Mouse (Mus musculus) inflammation-experienced regulatory T-cells, adult 6 months (primary cell): Measurements from ENCODE around the gene Macrod2. TPM values are rescaled to one million over a fixed set of nuclear protein-coding genes. Genes with fewer than 3 reads are reported as not detected.

Experiments
- ATAC-seq: one replicate; pipeline ENCODE4 v1.8.0; 2017
- polyA plus RNA-seq, 3 experiments: library from polyadenylated mRNA; unstranded; fragments of 100-300 nt; shearing (Covaris generic); gene quantifications; one replicate each; pipeline ENCODE4 v1.2.1; 2017

The Macrod2 gene
- polyA plus RNA-seq, 3 experiments from 2014 or later = not detected

DNA sequence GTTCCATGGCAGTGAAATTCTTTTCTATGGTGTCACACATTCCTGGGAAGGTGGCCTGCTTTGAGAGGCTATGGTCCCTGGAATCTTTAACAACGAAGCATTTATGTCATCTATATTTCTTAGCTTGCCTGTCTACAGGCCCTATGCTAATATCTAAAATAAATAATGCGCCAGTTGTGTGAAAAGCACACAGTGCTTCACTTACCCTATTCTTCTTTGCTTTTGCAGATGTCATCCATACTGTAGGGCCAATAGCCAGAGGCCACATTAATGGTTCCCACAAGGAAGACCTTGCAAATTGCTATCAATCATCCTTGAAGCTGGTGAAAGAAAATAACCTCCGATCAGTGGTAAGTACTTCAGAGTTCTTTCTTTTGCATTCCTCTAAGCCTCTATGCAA is 1119.9 kb downstream of the Macrod2 start:
- no peak for ATAC-seq

DNA sequence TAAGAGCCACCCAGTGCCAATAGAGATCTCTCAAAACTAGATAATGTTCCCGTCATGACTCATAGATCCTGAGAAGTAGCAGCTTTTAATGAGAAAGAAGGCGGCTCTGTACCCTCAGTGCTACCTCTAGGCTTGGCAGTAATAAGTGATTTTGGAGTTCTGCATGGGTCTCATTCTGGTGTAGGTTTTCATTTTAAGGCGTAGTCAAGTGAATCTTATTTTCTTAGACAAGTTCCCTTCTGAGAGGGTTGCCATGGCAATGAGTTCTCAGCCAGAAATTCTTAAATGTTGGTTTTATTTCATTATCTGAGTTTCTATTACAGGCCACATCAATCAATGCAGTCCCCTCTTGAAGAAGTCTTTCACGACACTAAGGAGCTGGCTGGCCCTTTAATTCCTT is 1127.0 kb downstream of the Macrod2 start:
- ATAC-seq = no peak

DNA sequence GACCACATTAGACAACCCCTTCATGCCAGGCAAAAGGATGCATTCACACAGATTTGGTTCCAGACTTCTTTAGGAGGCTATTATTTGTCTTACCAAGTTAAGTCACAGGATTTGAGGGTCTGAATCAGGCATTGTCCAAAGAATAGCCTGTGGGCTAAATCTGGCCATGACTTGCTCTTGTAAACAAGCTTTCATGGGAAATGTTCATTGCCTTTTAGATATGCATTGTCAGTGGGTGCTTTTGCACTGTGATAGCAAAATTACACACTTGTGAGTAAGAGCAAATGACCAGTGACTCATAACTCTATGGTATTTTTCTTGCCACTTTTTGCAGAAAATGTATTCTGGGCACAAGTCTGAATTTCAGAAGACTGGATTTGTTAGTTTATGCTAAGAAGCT is 1150.8 kb downstream of the Macrod2 start:
- no peak for ATAC-seq

DNA sequence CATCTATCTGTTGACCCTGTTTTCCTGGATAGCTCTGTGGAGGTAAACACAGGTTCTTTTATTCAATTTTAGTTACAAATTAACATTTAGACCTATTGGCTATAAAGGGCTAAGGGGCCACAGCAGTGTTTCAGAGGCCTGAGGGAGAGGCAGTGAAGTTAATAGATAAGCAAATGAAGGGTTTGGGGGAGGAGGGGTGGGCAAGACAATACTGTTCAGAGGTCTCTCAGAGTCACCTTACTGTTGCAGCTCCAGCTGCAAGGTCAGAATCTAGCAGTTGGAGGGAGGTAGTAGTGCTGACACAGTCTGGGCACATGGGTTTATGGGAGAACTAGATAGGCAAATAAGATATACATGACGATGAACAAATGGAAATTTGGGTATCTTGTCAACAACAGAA is 1156.6 kb downstream of the Macrod2 start:
- no peak for ATAC-seq

DNA sequence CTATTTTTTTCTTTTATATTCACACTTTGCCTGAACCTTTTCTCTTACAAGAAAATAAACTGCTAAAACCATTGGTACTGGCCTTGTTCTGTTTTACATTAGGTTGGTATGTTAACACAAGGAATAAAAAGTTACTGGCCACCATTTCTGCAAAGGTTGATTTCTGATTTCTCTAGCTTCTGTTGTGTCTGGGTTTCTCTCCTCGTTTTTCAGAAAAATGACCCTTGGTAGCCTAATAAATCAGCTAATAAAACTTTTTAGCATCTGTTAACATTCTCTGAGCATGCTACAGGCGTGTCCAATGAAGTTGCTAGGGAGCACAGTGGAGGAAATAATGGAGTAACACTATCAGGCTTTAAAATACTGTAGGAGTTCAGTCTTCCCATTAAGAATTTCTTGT is 1161.6 kb downstream of the Macrod2 start:
- ATAC-seq = no peak

DNA sequence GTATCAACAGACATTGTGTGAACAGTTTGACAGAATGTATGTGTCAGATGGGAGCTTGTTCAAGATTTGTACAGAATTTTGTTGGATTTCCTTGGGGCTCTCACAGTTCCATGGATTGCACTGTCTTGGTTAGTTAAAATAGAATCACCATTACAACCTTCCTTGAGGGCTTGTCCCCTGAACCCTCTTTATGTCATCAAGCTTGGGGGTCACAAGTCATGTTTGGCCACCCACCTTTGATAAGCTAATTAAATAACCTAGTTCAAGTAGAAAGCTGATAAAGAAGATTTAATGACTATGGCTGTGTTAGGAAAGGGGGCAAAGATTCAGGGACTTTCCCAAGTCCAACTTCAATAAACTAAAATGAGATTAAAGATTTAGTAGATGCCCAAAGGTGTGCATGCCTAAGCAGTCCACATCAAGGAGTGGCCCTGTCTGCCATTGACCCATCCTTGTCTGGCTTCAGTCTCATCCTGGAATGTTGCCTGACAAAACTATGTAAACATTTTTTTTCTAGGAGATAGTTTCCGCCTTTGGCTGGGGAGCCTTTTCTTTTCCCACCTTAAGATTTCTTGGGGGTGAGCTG is 1163.2 kb downstream of the Macrod2 start:
- no peak for ATAC-seq

DNA sequence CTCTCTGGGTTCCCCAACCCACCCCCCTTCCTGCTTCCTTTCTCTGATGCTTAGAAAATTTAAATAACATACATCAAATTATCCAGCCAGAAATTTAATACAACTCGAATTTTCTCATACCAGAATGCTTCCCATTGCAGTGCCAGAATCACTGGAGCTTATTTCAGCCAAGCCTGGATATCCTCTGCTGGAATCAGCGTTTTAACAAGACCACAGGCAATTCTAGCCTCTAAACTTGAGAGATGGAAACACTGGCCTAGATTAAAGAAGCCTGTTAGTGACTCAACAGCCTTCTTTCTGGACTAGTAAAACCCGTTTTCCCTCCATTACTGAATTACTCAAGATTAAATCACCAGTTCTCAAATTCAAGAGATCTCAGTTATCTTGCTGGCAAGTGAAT is 1170.9 kb downstream of the Macrod2 start:
- no peak for ATAC-seq

DNA sequence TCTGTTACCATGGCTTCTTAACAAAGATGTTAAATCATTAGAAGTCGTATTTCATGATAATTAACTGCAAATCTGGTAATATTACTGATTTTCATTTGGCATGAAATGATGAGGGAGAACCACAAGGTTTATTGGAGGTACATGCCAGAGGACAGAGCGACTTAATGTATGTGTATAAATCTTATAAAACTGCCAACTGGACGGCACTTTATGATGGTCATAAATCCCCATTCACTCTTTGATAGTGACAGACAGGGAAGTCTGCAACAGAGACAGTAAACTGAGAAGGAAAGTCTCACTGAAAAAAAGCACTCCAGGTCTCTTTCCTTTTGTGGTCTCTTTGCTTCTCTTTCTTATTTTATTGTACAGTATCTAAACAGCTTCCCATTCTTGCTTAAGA is 1176.3 kb downstream of the Macrod2 start:
- ATAC-seq = no peak

DNA sequence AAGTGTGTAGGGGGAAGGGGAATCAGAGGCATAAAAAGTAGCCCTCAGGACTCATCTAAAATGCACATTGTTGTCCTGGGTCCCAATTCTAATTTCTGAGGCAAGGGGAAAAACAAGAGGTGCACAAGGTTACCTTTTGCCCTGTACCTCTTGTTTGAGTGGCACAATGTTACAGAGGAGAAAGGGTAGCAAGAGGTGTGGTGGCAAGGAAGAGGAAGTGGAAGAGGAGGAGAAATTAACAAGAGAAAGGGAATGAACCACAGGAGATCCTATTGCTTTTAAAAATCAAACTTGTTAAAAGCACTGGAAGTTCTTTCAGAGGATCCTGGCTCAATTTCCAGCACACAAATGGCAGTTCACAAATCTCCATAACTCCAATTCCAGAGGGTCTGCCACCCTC is 1183.1 kb downstream of the Macrod2 start:
- ATAC-seq = no peak

DNA sequence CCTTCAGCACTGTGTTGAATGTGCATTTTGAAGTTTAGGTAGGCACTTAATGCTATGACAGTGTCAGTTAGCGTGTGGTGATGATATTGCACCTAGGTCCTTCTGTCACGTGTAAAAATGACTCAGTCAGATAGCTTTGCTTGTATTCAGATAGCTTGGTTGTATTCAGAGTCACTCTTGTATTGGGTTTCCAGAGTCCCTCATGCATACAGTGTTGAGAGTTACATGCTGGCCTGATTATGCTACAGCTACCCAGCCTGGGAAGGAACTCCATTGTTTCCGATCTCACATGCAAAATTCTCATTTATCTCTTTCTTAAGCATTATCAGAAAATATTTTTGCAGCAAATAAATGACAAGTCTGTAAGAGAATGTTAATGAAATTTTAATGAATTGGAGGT is 1187.3 kb downstream of the Macrod2 start:
- ATAC-seq = no peak

DNA sequence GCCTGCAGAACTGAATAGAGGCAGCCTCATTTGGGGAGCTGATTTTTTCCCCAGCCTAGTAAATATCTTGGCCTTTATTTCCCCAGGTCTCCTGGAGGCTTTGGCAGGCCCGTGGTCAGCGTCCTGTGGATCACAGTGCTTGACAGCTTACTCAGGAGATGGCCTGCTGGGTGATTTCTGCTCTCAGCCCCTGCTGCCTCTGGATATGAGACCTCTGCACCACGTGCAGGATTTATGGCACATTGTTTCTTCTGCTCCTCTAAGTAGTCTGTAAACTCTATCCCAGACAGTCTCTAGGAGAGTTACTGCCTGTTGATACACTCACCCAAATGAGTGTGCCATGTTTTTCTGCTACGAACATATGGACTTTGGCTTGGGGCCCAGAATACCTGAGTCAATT is 1187.8 kb downstream of the Macrod2 start:
- no peak for ATAC-seq

DNA sequence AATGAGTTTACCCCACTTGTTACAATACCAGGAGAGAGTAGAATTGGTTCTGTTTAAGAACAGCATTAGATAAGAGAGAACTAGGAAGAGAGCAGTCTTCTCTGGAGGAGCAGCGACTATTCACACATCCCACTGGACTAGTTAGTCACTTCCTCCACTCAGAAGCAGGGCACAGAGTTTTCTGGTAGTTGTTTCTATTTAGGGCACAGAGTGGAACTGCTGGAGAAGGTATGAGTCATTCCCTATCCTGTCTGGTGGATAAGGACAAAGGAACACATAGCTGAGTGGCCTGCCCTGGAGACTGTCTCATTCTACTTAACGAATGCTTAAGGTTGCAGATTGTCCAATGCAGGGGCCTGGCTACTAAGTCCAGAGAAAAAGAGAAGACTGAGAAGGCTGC is 1192.2 kb downstream of the Macrod2 start:
- ATAC-seq = no peak

DNA sequence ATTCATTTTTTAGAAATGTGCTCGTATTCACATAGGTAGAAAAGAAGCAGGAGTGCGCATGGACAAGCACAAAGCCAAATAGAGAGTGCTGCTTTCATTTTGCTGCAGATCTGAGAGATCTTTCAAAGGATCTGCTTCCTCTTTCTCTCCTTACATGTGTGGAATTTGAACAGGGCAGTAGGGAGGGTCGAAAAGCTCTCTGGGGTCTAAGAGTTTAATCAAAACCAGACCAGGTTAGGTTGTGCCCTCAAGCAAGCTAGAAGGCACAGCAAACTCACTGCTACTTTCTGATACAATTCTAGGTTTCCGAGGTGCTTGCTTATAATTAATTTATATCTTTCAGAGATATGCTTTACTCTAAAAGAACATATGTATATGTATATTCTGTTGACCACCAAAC is 1196.2 kb downstream of the Macrod2 start:
- no peak for ATAC-seq

DNA sequence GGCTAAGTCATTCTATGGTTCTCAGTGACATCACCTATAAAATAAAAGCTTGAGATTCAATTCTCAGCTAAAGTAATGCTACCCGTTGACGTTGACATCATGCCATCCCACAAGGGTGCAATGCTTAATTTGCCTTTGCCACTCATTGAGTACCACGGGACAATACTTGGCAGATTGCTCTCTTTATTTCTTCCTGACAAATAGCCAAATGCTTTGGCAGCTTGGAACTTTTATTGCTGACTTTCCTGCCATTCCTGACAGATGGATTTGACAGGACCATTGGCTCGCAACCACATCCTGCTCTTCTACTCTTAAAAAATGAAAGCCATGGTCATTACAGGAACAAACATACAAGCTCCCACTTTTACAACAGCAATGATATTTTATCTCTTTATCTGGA is 1199.7 kb downstream of the Macrod2 start:
- no peak for ATAC-seq

DNA sequence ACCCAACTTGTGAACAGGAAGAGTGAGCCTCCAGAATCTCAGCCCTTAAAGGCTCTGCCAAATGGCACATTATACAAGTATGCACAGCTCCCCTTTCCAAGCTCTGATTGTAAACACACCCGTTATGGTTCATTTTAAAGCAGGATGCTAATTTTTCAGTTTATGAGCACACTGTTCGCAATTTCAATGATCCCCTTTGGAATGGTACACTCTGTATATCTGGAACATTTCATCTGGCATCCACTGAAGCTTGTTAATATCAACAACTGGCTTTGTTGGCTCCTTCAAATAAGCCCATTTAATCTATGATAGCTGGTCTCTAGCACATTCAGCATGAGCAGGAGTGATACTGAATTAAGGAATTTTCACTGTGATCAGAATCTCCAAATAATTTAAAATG is 1222.6 kb downstream of the Macrod2 start:
- ATAC-seq = no peak

DNA sequence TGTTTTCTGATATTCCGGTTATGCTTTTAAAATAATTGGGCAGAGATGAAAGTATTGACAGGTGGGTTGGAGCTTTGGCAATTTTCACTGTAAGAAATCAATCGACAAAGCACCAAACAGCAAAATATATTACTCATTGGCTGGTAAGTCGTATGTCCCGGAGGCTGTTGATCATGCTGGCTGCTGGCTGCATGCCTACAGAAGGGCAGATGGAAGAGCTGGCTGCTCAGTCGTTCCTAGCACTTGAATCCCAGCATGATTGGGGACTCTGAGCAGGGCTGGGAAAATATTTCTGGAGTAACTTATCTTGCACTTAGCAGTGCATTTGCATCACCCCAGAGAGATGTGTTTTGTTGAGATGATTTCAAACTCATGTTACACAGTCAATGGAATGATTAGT is 1223.1 kb downstream of the Macrod2 start:
- ATAC-seq = no peak

DNA sequence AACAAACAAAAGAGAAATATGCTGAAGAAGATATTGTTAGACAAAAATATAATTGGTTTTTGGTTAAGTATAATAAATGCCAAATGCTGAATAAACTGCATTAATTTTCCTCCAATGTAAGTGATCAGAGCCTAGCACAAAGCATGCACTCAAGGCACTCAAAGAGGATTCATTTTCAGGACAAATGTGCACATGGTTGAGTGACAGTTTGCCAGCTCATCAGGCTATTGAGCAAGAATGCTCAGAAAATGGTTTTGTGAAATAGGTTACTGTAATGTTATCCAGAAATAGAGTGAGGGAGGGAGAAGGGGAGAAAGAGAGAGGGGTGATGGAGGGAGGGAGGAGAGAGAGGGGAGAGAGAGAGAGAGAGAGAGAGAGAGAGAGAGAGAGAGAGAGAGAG is 1268.9 kb downstream of the Macrod2 start:
- ATAC-seq = no peak

DNA sequence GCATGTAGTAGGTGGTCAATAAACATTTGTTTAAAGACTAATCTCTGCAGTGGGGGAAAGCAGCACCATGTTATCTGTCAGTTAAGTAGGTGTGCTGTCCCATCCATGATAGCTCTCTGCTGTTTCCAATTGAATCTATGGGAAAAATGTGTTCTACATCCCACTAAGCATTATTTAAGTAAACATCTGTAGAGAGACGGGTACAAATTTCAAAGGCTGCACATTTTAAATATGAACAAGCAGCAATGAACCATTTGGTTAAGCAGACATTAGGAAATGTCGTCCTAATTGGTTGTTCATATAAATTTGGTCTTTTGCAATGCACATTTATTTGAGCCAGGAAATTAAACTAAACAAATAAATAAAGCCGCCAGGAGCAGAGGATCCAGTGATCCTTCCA is 1277.7 kb downstream of the Macrod2 start:
- no peak for ATAC-seq

DNA sequence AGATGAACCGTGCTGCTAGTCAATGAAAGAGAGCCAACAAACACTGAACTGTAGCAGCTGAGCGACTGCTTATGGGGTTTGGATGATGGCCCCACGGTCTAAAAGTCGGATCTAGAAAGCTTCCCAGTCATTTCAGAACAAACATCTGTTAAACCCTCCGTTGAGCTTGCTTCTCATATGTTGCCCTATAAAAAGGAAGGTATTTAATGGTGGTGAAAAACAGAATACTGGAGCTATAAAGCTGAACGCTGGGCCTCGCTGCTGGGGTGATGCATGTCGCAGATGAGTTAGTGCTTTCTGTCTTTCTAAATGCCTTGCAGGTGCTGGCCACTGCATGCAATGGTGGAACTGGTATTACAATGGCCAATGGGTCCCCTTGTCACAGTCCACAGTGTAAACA is 1278.3 kb downstream of the Macrod2 start:
- ATAC-seq = no peak

DNA sequence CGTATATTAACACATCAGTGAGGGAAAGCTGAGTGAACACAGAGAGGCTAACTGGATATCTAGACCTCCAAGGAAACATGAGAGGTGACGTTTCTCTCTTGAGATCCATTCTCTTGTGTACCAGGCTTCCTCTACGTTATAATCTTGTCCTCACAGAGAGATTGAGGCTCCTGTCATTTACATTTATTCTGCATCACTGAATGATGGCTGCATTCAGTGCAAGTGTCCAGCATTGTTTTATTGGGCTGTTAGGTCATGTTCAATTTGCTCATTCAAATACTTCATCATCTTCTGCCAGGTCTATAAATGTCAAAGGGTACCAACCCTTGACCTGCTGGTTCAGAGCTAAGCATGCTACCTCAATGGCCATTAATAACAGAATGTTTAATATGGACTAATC is 1302.4 kb downstream of the Macrod2 start:
- ATAC-seq = no peak

DNA sequence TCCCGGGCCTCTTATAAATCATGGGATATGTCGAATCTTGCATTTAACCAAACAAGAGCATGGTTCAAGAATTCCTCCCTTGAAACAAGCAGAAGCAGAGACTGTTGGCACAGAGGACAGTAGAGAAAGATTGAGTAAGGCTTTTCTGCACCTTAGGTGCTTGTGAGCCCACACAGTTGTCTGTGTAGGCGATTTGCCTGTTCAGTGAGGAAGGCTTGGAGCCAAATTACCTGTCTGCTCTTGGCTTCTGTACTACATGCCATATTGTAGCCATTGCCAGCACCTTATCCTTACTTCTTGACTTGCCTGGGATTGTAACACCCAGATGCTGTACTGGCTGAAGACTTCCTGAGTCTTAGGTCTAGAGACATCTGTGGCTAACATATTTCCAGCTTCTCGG is 1303.2 kb downstream of the Macrod2 start:
- ATAC-seq = no peak

DNA sequence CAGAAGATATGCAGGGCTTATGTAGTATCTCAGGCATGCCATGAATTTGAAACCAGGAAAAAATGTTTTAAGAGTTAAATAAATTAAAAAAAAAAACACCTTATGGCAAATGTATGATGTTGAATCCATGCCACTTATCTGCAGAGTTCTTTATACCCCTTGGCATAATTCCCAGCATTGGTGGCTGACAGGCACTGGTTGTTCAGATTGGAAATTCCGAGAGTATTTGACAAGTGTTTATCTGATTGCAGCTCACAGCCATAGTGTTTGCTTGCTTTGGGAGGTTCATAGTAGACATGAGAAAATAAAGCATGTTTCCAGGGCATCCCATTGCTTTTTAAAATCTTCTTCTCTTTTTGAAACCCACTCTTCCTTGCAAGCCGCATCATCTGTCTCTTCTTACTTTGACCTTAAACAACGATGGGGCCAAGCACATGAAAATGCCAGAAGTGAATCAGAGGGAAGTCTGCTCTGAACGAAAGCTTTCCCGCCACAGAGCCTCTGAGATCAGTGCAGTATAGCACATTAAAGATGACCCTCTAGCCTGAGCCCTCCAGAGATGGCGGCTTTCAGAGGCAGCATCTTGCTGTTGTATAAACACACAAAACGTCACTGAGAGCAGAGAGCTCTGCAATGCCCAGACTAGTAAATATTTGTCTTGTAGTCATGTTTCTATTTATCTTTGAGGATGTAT is 1305.8 kb downstream of the Macrod2 start:
- no peak for ATAC-seq

DNA sequence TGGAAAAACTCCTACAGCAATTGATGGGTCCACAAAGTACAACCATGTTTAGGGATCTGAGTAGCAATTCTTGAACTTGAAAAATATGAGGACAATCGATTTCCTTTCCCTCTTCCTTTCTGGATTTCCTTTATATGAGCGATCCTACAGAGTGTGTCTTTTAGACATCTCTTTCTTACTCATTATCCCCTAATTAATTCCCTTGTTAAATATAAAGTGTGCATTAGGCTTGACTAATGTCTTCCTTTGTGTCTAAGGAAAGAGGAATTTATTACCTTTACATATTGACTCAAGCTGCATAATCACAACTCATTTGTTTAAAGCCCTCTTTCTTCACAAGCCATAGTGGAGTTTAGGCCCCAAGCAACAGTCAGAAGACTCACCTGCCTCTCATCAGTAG is 1316.7 kb downstream of the Macrod2 start:
- ATAC-seq = no peak

DNA sequence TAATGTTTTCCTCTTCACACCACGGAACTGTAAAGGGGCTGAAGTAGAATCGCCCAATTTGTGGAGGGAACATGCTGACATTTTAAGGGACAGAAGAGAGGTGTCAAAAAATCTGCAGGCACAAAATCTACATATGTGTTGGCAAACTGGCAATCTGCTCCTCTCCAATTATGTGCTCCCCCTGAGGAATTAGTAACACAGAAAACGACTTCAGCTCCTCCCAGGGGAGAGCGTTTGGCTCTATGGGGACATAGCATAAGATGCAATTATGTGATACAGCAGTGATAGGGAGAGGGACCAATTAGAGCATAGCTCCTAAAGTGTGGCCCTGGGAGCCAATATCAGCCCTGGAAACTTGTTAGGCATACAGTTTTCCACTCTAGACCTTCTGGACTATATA is 1317.2 kb downstream of the Macrod2 start:
- no peak for ATAC-seq

DNA sequence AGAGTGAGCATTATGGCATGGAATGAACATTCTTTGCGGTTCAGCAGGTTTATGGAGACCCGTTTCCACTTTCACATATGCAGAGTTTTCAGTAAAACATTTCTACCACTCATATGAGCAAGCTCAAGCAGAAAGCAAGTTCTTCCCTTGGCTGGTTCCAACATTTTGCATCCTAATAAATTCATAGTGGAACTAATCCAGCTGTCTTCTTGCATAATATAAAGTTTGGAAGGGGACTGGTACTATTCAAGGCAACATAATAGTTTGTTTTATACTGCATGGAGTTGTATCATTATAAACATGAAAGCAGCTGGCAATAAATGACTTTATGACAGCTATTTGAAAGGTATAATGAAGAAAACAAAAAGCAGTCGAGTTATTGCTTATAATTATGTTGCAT is 1320.0 kb downstream of the Macrod2 start:
- no peak for ATAC-seq
